8 mouse cellular contexts compared by ENCODE assay signal in genomic region chr1:153424770-153425584, GRCm38 (mm10). TPM values are rescaled to one million over a fixed set of nuclear protein-coding genes. Genes with fewer than 3 reads are reported as not detected.
DNase-seq lines count a peak whose midpoint lies in the region; ATAC-seq and TF ChIP-seq lines count a peak whose summit lies in the region.

Gene Shcbp1l (plus strand): TSS chr1:153425162.

- no peak within 1 kb of the TSS for H3K27ac ChIP-seq in gastrocnemius, adult 2 months
- 0 out of 2 replicates have a peak within 1 kb of the TSS, but pooled peaks have one; percentile 44 for H3K27ac ChIP-seq in hindbrain, embryonic 16.5 days (ENCODE audit: low read depth, low read length)

- peak within 1 kb of the TSS; percentile 75 for H3K9ac ChIP-seq in hindbrain, embryonic 16.5 days (ENCODE audit: low read depth, low read length)

- H3K4me2 ChIP-seq in hindbrain, embryonic 16.5 days (ENCODE audit: low read length), result peak within 1 kb of the TSS; percentile 97

- no peaks in the 10 kb centered on the region for H3K9me3 ChIP-seq in hindbrain, embryonic 16.5 days (ENCODE audit: control insufficient read depth, low read length)

- intact Hi-C loops in gastrocnemius, adult 2 months (cut with DNase I), result no loop called here

- no peaks in the 10 kb centered on the region for H3K27me3 ChIP-seq in hindbrain, embryonic 16.5 days (replicated peaks; ENCODE audit: control insufficient read depth, insufficient read depth, low read length)

- peak within 1 kb of the TSS; percentile 73 for H3K4me3 ChIP-seq in gastrocnemius, adult 2 months
- H3K4me3 ChIP-seq in hindbrain, embryonic 16.5 days (ENCODE audit: low read length), result peak within 1 kb of the TSS; percentile 68

- TF ChIP-seq CTCF in gastrocnemius, adult 2 months (IDR thresholded peaks at IDR 0.05), result no peak

- WGBS in hindbrain, embryonic 16.5 days, result 2% methylated on average over 59 of the region's 60 CpGs

- peaks cover 4% of the 10 kb centered on the region; the same call in 1 of the 2 replicates for H3K4me1 ChIP-seq in hindbrain, embryonic 16.5 days (ENCODE audit: control insufficient read depth, insufficient read depth, low read depth, low read length)

- peak; percentile 75 for ATAC-seq in activated CD4-positive, CD25-positive, alpha-beta regulatory T cell, adult 4 months
- peak; percentile 80 for ATAC-seq in common myeloid progenitor, adult 5-6 weeks (replicated peaks; ENCODE audit: low read depth, poor library complexity, severe bottlenecking)
- ATAC-seq in hindbrain, embryonic 16.5 days, result peak; percentile 93

- H3K36me3 ChIP-seq in hindbrain, embryonic 16.5 days (ENCODE audit: control insufficient read depth, insufficient read depth, low read length), result no peaks in the 10 kb centered on the region

- peak; percentile 64 for DNase-seq in gastrocnemius, adult 2 months
- DNase-seq in left cerebral cortex, adult 18-20 months (ENCODE audit: low spot score in 2 of 2), result peak; percentile 68 to 78
- DNase-seq in lung, postnatal 4 days, result peak; percentile 69
- DNase-seq in right cerebral cortex, adult 2 months (ENCODE audit: low spot score in 2 of 2), result peak; percentile 64 to 71
- DNase-seq in urinary bladder, postnatal 25 days (ENCODE audit: low spot score), result peak; percentile 53

RNA-seq across cellular contexts. Expression of gene Shcbp1l, which starts in this region (rescaled TPM):
- polyA plus RNA-seq in activated CD4-positive, CD25-positive, alpha-beta regulatory T cell, adult 4 months (2017; shearing (Covaris generic)), result under 1 TPM in 1 of 2 experiments, not detected in 1; 0.36 TPM
- total RNA-seq in common myeloid progenitor, adult 5-6 weeks (2017), result 0.68 and 1.0 TPM in 2 replicates
- not detected for total RNA-seq in gastrocnemius, adult 2 months (2021)
- 0.63 and 0.97 TPM in 2 replicates for polyA plus RNA-seq in hindbrain, embryonic 16.5 days (2015; fragmentation: Nextera tagmentation; extraction: Ambion mirVana)
- 1 to 10 TPM; 2.5 to 3.0 TPM for total RNA-seq in left cerebral cortex, adult 18-20 months (2021)

Comparison
In these comparisons a context has a peak if more than half of its experiments do, and no peak if none do; other contexts are left out.
1. Peak in ATAC-seq in activated CD4-positive, CD25-positive, alpha-beta regulatory T cell, adult 4 months; RNA of the gene not detected or under 1 TPM.
2. Peak in DNase-seq and H3K4me3 ChIP-seq in gastrocnemius, adult 2 months; RNA of the gene not detected or under 1 TPM.
3. Peak in ATAC-seq, H3K4me3 ChIP-seq, H3K27ac ChIP-seq, H3K9ac ChIP-seq and H3K4me2 ChIP-seq in hindbrain, embryonic 16.5 days; RNA of the gene not detected or under 1 TPM.